Mouse (Mus musculus) myocyte (in vitro differentiated cells): ENCODE measurements at regions not wholly inside any gene's neighbourhood (a gene's known extent, or its start where the extent isn't known, plus 50 kb on each side); places are given as distances from the start of the nearest gene placed in this dataset.

Source experiments
- H3K27me3 ChIP-seq: one replicate; pipeline ENCODE4 v1.6.1; 2011; ENCODE audit not compliant: control insufficient read depth, insufficient read depth, insufficient read length
- H3K36me3 ChIP-seq: one replicate; pipeline ENCODE4 v1.6.1; 2011; ENCODE audit not compliant: control insufficient read depth, insufficient read depth
- H3K4me2 ChIP-seq: one replicate; pipeline ENCODE4 v1.6.1; 2011; ENCODE audit warnings: low read depth, control low read depth
- H3K4me3 ChIP-seq: one replicate; pipeline ENCODE4 v1.5.1; 2011; ENCODE audit warnings: mild to moderate bottlenecking, control low read depth, moderate library complexity
- H3K79me2 ChIP-seq: one replicate; pipeline ENCODE4 v1.6.1; 2011; ENCODE audit not compliant: control insufficient read depth, insufficient read depth
- H3ac ChIP-seq: one replicate; pipeline ENCODE4 v1.6.1; 2011; ENCODE audit not compliant: control insufficient read depth, insufficient read length
- CEBPB ChIP-seq: IDR thresholded peaks from 2 replicates; pipeline ENCODE4 v1.6.1; 2011; ENCODE audit warnings: mild to moderate bottlenecking, moderate library complexity; ENCODE audit not compliant: poor library complexity, insufficient read depth, severe bottlenecking
- E2F4 ChIP-seq: IDR thresholded peaks from one replicate; pipeline ENCODE4 v1.6.1; 2011; ENCODE audit warnings: mild to moderate bottlenecking, control low read depth, moderate library complexity; ENCODE audit not compliant: insufficient read depth
- MAX ChIP-seq: IDR thresholded peaks from one replicate; pipeline ENCODE4 v1.6.1; 2011; ENCODE audit warnings: low read depth, mild to moderate bottlenecking, control low read depth
- MYOD1 ChIP-seq, 3 experiments: IDR thresholded peaks; one replicate each; pipeline ENCODE4 v1.6.1; 2011; ENCODE audit warnings: control low read depth in 2 of 3, low read depth in 2 of 3, mild to moderate bottlenecking in 2 of 3, moderate library complexity in 1 of 3; ENCODE audit not compliant: insufficient read length in 2 of 3, control insufficient read depth in 1 of 3
- MYOG ChIP-seq, 3 experiments: IDR thresholded peaks; one replicate each; pipeline ENCODE4 v1.6.1; 2011; ENCODE audit warnings: control low read depth in 2 of 3, low read depth in 2 of 3, mild to moderate bottlenecking in 2 of 3; ENCODE audit not compliant: insufficient read length in 2 of 3, control insufficient read depth in 1 of 3, insufficient read depth in 1 of 3
- POLR2A ChIP-seq: IDR thresholded peaks from one replicate; pipeline ENCODE4 v1.6.1; 2011; ENCODE audit warnings: low read depth, mild to moderate bottlenecking, control low read depth, moderate library complexity; ENCODE audit not compliant: insufficient read length
- POLR2AphosphoS2 ChIP-seq: IDR thresholded peaks from one replicate; pipeline ENCODE4 v1.6.1; 2011; ENCODE audit warnings: low read depth, control low read depth; ENCODE audit not compliant: insufficient read length
- REST ChIP-seq: IDR thresholded peaks from one replicate; pipeline ENCODE4 v1.6.1; 2011; ENCODE audit warnings: mild to moderate bottlenecking, control low read depth, moderate library complexity; ENCODE audit not compliant: insufficient read depth, insufficient read length
- SRF ChIP-seq: IDR thresholded peaks from one replicate; pipeline ENCODE4 v1.6.1; 2011; ENCODE audit warnings: low read depth; ENCODE audit not compliant: control insufficient read depth, insufficient read length
- TCF12 ChIP-seq: IDR thresholded peaks from one replicate; pipeline ENCODE4 v1.6.1; 2011; ENCODE audit warnings: mild to moderate bottlenecking, control low read depth; ENCODE audit not compliant: poor library complexity, insufficient read depth, severe bottlenecking
- TCF3 ChIP-seq: IDR thresholded peaks from one replicate; pipeline ENCODE4 v1.6.1; 2011; ENCODE audit warnings: low read depth, control low read depth; ENCODE audit not compliant: insufficient read length
- USF1 ChIP-seq: IDR thresholded peaks from one replicate; pipeline ENCODE4 v1.6.1; 2011; ENCODE audit warnings: low read depth, mild to moderate bottlenecking, control low read depth, moderate library complexity

- H3K36me3 ChIP-seq: no peaks in the 10 kb centered on the region
- H3K27me3 ChIP-seq: no peaks in the 10 kb centered on the region
- TF ChIP-seq CEBPB: no peak
- H3K79me2 ChIP-seq: no peaks in the 10 kb centered on the region
- no peak overlapping the region for H3ac ChIP-seq
- no peak overlapping the region for H3K4me2 ChIP-seq
- no peak overlapping the region for H3K4me3 ChIP-seq
These were observed 287.0 kb downstream of the Tns3 start for GRCm38 (mm10) chr11:8377301-8377700.

GRCm38 (mm10) chr11:8365545-8365944 is 298.8 kb downstream of the Tns3 start:
- Histone ChIP-seq H3ac (no peak overlapping the region), H3K79me2 (no peaks in the 10 kb centered on the region), H3K36me3 (no peaks in the 10 kb centered on the region), H3K4me2 (no peak overlapping the region), H3K4me3 (no peak overlapping the region), H3K27me3 (no peaks in the 10 kb centered on the region)
- TF ChIP-seq POLR2AphosphoS2: no peak
- TF ChIP-seq CEBPB: peak; percentile 89
- no peak for TF ChIP-seq MYOG (IDR thresholded peaks at IDR 0.05; ENCODE audit: control insufficient read depth in 1 of 3, insufficient read depth in 1 of 3, insufficient read length in 2 of 3, low read depth in 2 of 3)
- no peak for TF ChIP-seq TCF3
- TF ChIP-seq REST: no peak
- peak; percentile 15 for TF ChIP-seq TCF12
- TF ChIP-seq MYOD1 (IDR thresholded peaks at IDR 0.05; ENCODE audit: control insufficient read depth in 1 of 3, insufficient read length in 2 of 3, low read depth in 2 of 3): peak in 1 of 3 experiments; percentile 56
- TF ChIP-seq POLR2A: no peak
- TF ChIP-seq MAX: no peak
- no peak for TF ChIP-seq SRF

GRCm38 (mm10) chr11:8364703-8365433 is 299.5 kb downstream of the Tns3 start:
- no peak overlapping the region for H3K4me3 ChIP-seq
- TF ChIP-seq MYOD1 (IDR thresholded peaks at IDR 0.05; ENCODE audit: control insufficient read depth in 1 of 3, insufficient read length in 2 of 3, low read depth in 2 of 3): peak in 1 of 3 experiments; percentile 14
- TF ChIP-seq POLR2AphosphoS2: no peak
- TF ChIP-seq E2F4: no peak
- no peak for TF ChIP-seq TCF12
- TF ChIP-seq POLR2A: no peak
- H3K4me2 ChIP-seq: no peak overlapping the region
- no peaks in the 10 kb centered on the region for H3K79me2 ChIP-seq
- no peak overlapping the region for H3ac ChIP-seq
- no peaks in the 10 kb centered on the region for H3K36me3 ChIP-seq
- H3K27me3 ChIP-seq: no peaks in the 10 kb centered on the region

- no peak overlapping the region for H3K4me2 ChIP-seq
- no peaks in the 10 kb centered on the region for H3K27me3 ChIP-seq
- no peak for TF ChIP-seq POLR2AphosphoS2
- no peak for TF ChIP-seq TCF3
- no peak for TF ChIP-seq SRF
- TF ChIP-seq E2F4: no peak
- no peak for TF ChIP-seq REST
- TF ChIP-seq TCF12: no peak
- no peak for TF ChIP-seq MAX
- H3K79me2 ChIP-seq: no peaks in the 10 kb centered on the region
- H3ac ChIP-seq: no peak overlapping the region
- H3K4me3 ChIP-seq: no peak overlapping the region
- H3K36me3 ChIP-seq: no peaks in the 10 kb centered on the region
These were observed 319.4 kb downstream of the Tns3 start for GRCm38 (mm10) chr11:8344938-8345337.

GRCm38 (mm10) chr11:8302347-8303188 is 361.8 kb downstream of the Tns3 start:
- Histone ChIP-seq H3K4me2 (no peak overlapping the region), H3K27me3 (no peaks in the 10 kb centered on the region), H3ac (no peak overlapping the region), H3K36me3 (no peaks in the 10 kb centered on the region), H3K4me3 (no peak overlapping the region), H3K79me2 (no peaks in the 10 kb centered on the region)
- no peak for TF ChIP-seq POLR2A
- TF ChIP-seq USF1: no peak
